Mouse (Mus musculus): ENCODE data around the gene Tmem95. TPM values are rescaled to one million over a fixed set of nuclear protein-coding genes. Genes with fewer than 3 reads are reported as not detected.
"Not testable (repeated sequence)": the region's sequence is repeated elsewhere in the genome, so short reads cannot be mapped to it uniquely, and the experiment has no call there.

Gene Tmem95
- polyA plus RNA-seq, 1 experiment from 2014 or later, result not detected

DNA sequence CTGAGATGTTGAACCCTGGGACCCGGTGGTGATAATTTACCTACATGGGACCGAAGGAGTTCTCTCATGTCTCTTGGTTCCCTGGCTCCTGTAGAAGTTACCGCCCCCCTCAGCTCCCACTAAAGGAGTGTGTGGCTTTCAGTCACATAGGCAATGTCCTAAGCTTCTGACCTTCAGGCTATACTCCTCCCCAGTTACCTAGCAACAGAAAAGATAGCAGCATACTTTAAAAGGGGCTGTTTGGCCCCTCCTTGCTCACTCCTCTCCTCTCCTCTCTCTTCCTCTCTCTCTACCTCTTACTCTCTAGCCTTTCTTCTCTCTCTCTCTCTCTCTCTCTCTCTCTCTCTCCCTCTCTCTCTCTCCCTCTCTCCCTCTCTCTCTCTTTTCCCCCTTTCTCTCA, 14.1 kb downstream of the Tmem95 start:
- Histone ChIP-seq H3K4me2 (ENCODE audit: low read depth, low read length) (peak overlapping the region; percentile 36), H3K27ac (ENCODE audit: low read length) (peak overlapping the region; percentile 68; the same call in 1 of the 2 replicates), H3K4me1 (ENCODE audit: control insufficient read depth, low read depth, low read length) (peaks cover 34% of the 10 kb centered on the region)
- H3K4me3 ChIP-seq (ENCODE audit: low read depth, low read length); H3K9me3 ChIP-seq (replicated peaks; ENCODE audit: control insufficient read depth, low read length); H3K27me3 ChIP-seq (ENCODE audit: control insufficient read depth, insufficient read depth, low read depth, low read length); H3K36me3 ChIP-seq (ENCODE audit: control insufficient read depth, insufficient read depth); H3K9ac ChIP-seq (ENCODE audit: low read depth, low read length): not testable (repeated sequence)
- ATAC-seq (ENCODE audit: low read depth), result peak; percentile 58
- WGBS (ENCODE audit: insufficient replicate concordance), result 71% methylated on average over 3 of the region's 3 CpGs

DNA sequence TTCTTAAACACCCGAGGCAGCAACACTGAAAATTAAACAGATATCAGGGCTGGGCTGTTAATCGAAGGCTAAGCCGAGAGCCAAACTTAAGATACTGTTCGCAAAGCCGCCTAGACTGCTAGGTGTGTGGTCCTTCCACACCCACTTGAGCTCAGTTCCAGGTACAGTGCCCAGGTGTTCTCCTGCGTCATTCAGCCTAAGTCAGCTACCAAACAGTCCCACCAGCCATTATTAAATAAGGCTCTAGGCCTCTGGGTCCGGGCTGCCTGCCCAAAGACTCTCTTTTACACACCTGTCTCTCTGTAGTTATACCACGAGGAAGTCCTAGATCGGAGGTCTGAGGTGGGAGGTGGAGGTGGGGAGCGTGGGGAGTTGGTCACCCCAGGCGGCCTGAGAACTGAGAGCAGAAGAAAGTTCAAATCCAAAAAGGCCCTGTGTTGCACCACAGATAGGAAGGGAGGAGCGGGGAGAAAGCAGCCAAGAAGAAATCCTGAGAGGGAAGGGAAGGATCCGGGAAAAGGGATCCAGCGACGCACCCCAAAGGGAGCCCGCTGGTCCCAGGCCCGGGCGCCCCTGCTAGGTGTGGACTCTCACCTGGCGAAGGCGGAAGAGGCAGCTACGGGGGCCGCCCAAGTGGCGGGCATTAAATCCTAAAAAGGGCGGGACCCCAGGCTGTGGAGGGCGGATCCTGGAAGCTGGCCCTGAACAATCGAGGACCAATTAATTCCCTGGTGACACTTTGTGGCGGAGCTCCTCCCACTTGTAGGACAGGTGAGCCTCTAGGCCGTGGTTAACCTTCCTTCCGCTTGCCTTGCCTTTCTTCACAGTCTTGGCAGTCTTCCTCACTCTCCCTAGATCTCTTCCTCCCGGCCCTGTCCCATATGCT, 19.5 kb downstream of the Tmem95 start, which contains the start of gene Tnk1:
Gene Tnk1 (minus strand): TSS at position 618 of the 886 bp plus-strand sequence.
- Histone ChIP-seq H3K27ac (ENCODE audit: low read length) (no peak within 1 kb of the TSS), H3K4me3 (ENCODE audit: low read depth, low read length) (no peak within 1 kb of the TSS), H3K4me2 (ENCODE audit: low read depth, low read length) (no peak within 1 kb of the TSS; the same call in 1 of the 2 replicates), H3K27me3 (ENCODE audit: control insufficient read depth, insufficient read depth, low read depth, low read length) (peaks cover 10% of the 10 kb centered on the region), H3K9me3 (replicated peaks; ENCODE audit: control insufficient read depth, low read length) (no peaks in the 10 kb centered on the region), H3K9ac (ENCODE audit: low read depth, low read length) (no peak within 1 kb of the TSS), H3K4me1 (ENCODE audit: control insufficient read depth, low read depth, low read length) (peaks cover 28% of the 10 kb centered on the region), H3K36me3 (ENCODE audit: control insufficient read depth, insufficient read depth) (no peaks in the 10 kb centered on the region)
- WGBS (ENCODE audit: insufficient replicate concordance), result 40% methylated on average over 30 of the region's 30 CpGs
- ATAC-seq (ENCODE audit: low read depth), result no peak

DNA sequence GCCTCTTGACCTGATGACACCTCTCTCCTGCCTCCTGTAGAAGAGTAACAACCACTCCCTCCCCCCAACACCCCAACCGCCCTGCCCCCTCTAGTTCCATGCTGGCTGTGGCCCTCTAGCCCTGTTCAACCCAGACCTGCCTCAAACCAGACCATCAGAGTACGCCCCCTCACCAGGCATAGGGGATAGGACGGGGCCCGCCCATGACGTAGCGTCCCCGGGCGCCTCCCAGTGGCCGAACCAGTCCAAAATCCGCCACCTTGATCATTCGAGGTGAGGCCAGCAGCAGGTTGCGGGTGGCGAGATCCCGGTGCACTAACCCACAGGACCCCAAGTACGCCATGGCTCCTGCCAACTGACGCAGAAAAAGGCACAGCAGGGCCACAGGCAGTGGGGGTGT, 22.5 kb downstream of the Tmem95 start:
- H3K9ac ChIP-seq (ENCODE audit: low read depth, low read length), result peak overlapping the region; percentile 46
- peak overlapping the region; percentile 41 for H3K4me2 ChIP-seq (ENCODE audit: low read depth, low read length)
- peaks cover 14% of the 10 kb centered on the region for H3K36me3 ChIP-seq (ENCODE audit: control insufficient read depth, insufficient read depth)
- H3K9me3 ChIP-seq (replicated peaks; ENCODE audit: control insufficient read depth, low read length), result no peaks in the 10 kb centered on the region
- H3K4me3 ChIP-seq (ENCODE audit: low read depth, low read length), result no peak overlapping the region
- 19% methylated on average over 16 of the region's 16 CpGs for WGBS (ENCODE audit: insufficient replicate concordance)
- H3K27me3 ChIP-seq (ENCODE audit: control insufficient read depth, insufficient read depth, low read depth, low read length), result peaks cover 10% of the 10 kb centered on the region
- peak overlapping the region; percentile 93 for H3K27ac ChIP-seq (ENCODE audit: low read length)
- 0 out of 2 replicates have a peak, but pooled peaks have one; percentile 14 for ATAC-seq (ENCODE audit: low read depth)
- peaks cover 55% of the 10 kb centered on the region for H3K4me1 ChIP-seq (ENCODE audit: control insufficient read depth, low read depth, low read length)

DNA sequence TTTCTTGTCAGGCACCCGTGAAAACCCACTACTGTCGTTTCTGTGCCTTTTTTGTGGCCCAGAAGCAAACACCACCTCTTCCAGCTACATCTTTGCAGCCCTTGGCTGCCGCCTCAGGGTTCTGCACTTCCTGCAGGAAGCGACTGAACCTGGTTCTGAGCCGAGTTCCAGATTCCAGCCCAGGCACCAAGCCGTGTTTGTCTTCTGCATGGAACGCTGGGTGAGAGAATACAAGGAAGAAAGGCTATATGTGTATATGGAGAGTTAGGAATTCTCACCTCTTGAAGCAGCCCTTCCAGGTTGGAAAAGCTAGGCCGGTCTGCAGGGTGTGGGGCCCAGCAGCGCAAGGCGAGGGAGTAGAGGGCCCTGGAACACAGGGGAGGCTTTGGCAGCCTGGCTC, 23.1 kb downstream of the Tmem95 start:
- H3K4me3 ChIP-seq (ENCODE audit: low read depth, low read length), result peak overlapping the region; percentile 6; the same call in 1 of the 2 replicates
- 57% methylated on average over 10 of the region's 10 CpGs for WGBS (ENCODE audit: insufficient replicate concordance)

DNA sequence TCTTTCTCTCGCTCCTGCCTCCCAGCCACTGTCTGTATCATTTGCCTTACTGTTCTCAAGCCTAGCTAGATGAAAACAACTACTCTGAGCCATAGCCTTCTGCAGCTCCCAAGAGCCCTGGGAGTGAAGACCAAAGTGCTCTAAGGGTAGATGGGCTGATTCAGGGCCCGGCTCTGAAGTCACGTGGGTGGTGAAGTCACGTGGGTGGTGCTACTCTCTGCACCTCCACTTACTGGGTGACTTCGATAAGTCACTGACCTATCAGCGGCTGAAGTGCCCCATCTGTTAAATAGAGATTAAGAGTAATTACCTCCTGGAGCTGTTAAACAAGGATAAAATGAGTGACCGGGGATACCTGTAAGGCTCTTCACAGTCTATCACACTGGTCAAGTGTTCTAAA, 23.8 kb downstream of the Tmem95 start:
- Histone ChIP-seq H3K27ac (ENCODE audit: low read length) (peak overlapping the region; percentile 93), H3K4me1 (ENCODE audit: control insufficient read depth, low read depth, low read length) (peaks cover 62% of the 10 kb centered on the region), H3K4me2 (ENCODE audit: low read depth, low read length) (peak overlapping the region; percentile 77), H3K27me3 (ENCODE audit: control insufficient read depth, insufficient read depth, low read depth, low read length) (peaks cover 9% of the 10 kb centered on the region), H3K4me3 (ENCODE audit: low read depth, low read length) (peak overlapping the region; percentile 47), H3K9ac (ENCODE audit: low read depth, low read length) (peak overlapping the region; percentile 64), H3K9me3 (replicated peaks; ENCODE audit: control insufficient read depth, low read length) (no peaks in the 10 kb centered on the region), H3K36me3 (ENCODE audit: control insufficient read depth, insufficient read depth) (peaks cover 22% of the 10 kb centered on the region)
- WGBS (ENCODE audit: insufficient replicate concordance), result 21% methylated on average over 7 of the region's 7 CpGs
- peak; percentile 93 for ATAC-seq (ENCODE audit: low read depth)

More for the DNA sequence above, 23.1 kb downstream of the Tmem95 start:
- Histone ChIP-seq H3K9ac (ENCODE audit: low read depth, low read length) (peak overlapping the region; percentile 46), H3K4me1 (ENCODE audit: control insufficient read depth, low read depth, low read length) (peaks cover 60% of the 10 kb centered on the region), H3K9me3 (replicated peaks; ENCODE audit: control insufficient read depth, low read length) (no peaks in the 10 kb centered on the region), H3K27me3 (ENCODE audit: control insufficient read depth, insufficient read depth, low read depth, low read length) (peaks cover 10% of the 10 kb centered on the region), H3K27ac (ENCODE audit: low read length) (peak overlapping the region; percentile 93), H3K4me2 (ENCODE audit: low read depth, low read length) (peak overlapping the region; percentile 41), H3K36me3 (ENCODE audit: control insufficient read depth, insufficient read depth) (peaks cover 20% of the 10 kb centered on the region)
- no peak for ATAC-seq (ENCODE audit: low read depth)

DNA sequence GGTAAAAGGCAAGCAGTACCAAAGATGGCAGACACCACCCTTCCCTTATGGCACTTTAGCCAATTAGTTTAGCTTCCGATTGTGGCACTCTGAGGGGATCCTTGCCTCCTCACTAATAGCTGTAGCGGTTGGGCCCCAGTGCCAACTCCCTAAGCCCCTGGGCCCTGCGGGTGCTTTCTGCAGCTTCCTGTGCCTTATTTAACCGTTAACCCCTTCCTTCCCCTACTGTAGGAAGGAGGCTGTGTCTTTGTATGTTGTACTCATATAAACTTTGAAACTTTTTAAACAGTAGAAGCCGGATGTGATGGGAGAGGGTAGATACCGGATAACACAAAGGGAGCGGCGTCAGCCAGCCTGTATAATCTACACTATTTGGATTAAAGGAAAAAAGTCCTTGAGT, 27.1 kb downstream of the Tmem95 start:
- 0 out of 2 replicates have a peak overlapping the region, but pooled peaks have one; percentile 2 for H3K4me2 ChIP-seq (ENCODE audit: low read depth, low read length)
- no peak overlapping the region for H3K9ac ChIP-seq (ENCODE audit: low read depth, low read length)
- no peak overlapping the region for H3K4me3 ChIP-seq (ENCODE audit: low read depth, low read length)
- H3K9me3 ChIP-seq (replicated peaks; ENCODE audit: control insufficient read depth, low read length), result no peaks in the 10 kb centered on the region
- ATAC-seq (ENCODE audit: low read depth), result no peak
- peaks cover 22% of the 10 kb centered on the region for H3K36me3 ChIP-seq (ENCODE audit: control insufficient read depth, insufficient read depth)
- no peaks in the 10 kb centered on the region for H3K27me3 ChIP-seq (ENCODE audit: control insufficient read depth, insufficient read depth, low read depth, low read length)
- H3K4me1 ChIP-seq (ENCODE audit: control insufficient read depth, low read depth, low read length), result peaks cover 81% of the 10 kb centered on the region
- peak overlapping the region; percentile 62 for H3K27ac ChIP-seq (ENCODE audit: low read length)
- 37% methylated on average over 8 of the region's 8 CpGs for WGBS (ENCODE audit: insufficient replicate concordance)

DNA sequence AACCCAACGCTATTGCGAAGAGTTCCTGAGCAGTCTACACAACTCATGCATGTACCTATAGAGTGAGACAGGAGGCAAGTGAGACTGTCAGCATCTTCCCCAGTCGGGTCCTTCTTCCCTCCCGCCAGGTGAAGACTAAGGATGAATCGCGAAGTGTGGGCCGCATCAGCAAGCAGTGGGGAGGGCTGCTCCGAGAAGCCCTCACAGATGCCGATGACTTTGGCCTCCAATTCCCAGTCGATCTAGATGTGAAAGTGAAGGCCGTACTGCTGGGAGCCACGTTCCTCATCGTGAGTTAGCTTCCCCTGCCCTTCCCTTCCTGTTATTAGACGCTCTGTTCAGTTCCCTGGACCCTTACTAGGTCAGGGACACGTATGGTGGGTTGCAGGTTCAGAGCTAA, 27.9 kb downstream of the Tmem95 start:
- H3K27ac ChIP-seq (ENCODE audit: low read length), result peak overlapping the region; percentile 62
- no peaks in the 10 kb centered on the region for H3K27me3 ChIP-seq (ENCODE audit: control insufficient read depth, insufficient read depth, low read depth, low read length)
- H3K9me3 ChIP-seq (replicated peaks; ENCODE audit: control insufficient read depth, low read length), result no peaks in the 10 kb centered on the region
- H3K9ac ChIP-seq (ENCODE audit: low read depth, low read length), result no peak overlapping the region
- no peak overlapping the region for H3K4me3 ChIP-seq (ENCODE audit: low read depth, low read length)
- 82% methylated on average over 15 of the region's 15 CpGs for WGBS (ENCODE audit: insufficient replicate concordance)
- H3K4me1 ChIP-seq (ENCODE audit: control insufficient read depth, low read depth, low read length), result peaks cover 79% of the 10 kb centered on the region
- no peak overlapping the region for H3K4me2 ChIP-seq (ENCODE audit: low read depth, low read length)
- no peak for ATAC-seq (ENCODE audit: low read depth)
- peaks cover 22% of the 10 kb centered on the region for H3K36me3 ChIP-seq (ENCODE audit: control insufficient read depth, insufficient read depth)

DNA sequence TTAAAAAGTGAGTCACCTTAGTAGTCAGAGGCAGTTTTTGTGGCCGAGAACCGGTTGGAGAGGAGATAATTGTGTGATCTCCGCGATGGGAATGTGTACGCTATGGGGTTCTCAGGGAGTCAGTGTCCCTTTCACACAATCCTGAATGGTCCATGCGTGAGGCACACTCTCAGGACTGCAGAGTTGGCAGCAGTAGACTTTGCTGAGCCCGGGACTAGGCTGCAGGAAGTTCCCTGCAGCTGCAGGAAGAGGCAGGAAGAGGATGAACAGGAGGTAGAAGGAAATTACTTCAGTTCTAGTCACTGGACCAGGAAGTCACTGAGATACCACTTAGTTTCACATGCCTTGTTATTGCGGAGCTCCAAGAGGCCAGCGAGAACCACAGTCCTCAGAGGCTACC, 28.7 kb downstream of the Tmem95 start:
- H3K36me3 ChIP-seq (ENCODE audit: control insufficient read depth, insufficient read depth), result peaks cover 22% of the 10 kb centered on the region
- 75% methylated on average over 9 of the region's 9 CpGs for WGBS (ENCODE audit: insufficient replicate concordance)

DNA sequence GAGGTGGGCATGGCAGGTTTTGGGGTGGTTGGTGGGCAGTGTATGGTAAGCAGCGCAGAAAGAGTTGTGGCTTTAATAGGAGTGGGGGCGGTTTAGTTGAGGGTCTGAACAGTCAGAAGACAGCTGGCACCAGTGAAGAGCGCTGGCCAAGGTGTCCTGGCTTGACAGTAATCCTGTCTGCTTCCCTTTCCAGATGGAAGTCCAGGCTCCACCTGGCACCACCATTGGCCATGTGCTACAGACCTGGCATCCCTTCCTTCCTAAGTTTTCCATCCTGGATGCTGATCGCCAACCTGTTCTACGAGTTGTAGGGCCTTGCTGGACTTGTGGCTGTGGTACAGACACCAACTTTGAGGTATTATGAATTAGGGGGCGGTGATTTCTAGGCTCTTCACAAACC, 29.8 kb downstream of the Tmem95 start:
- Histone ChIP-seq H3K4me3 (ENCODE audit: low read depth, low read length) (no peak overlapping the region), H3K36me3 (ENCODE audit: control insufficient read depth, insufficient read depth) (peaks cover 22% of the 10 kb centered on the region), H3K4me1 (ENCODE audit: control insufficient read depth, low read depth, low read length) (peaks cover 67% of the 10 kb centered on the region), H3K9me3 (replicated peaks; ENCODE audit: control insufficient read depth, low read length) (no peaks in the 10 kb centered on the region), H3K9ac (ENCODE audit: low read depth, low read length) (no peak overlapping the region), H3K27me3 (ENCODE audit: control insufficient read depth, insufficient read depth, low read depth, low read length) (no peaks in the 10 kb centered on the region), H3K27ac (ENCODE audit: low read length) (peak overlapping the region; percentile 6; the same call in 1 of the 2 replicates), H3K4me2 (ENCODE audit: low read depth, low read length) (peak overlapping the region; percentile 88)
- ATAC-seq (ENCODE audit: low read depth), result no peak
- WGBS (ENCODE audit: insufficient replicate concordance), result 89% methylated on average over 6 of the region's 6 CpGs

More for the DNA sequence above, 28.7 kb downstream of the Tmem95 start:
- Histone ChIP-seq H3K27ac (ENCODE audit: low read length) (peak overlapping the region; percentile 73), H3K4me2 (ENCODE audit: low read depth, low read length) (no peak overlapping the region), H3K4me1 (ENCODE audit: control insufficient read depth, low read depth, low read length) (peaks cover 74% of the 10 kb centered on the region), H3K9me3 (replicated peaks; ENCODE audit: control insufficient read depth, low read length) (no peaks in the 10 kb centered on the region), H3K9ac (ENCODE audit: low read depth, low read length) (no peak overlapping the region), H3K27me3 (ENCODE audit: control insufficient read depth, insufficient read depth, low read depth, low read length) (no peaks in the 10 kb centered on the region), H3K4me3 (ENCODE audit: low read depth, low read length) (no peak overlapping the region)
- ATAC-seq (ENCODE audit: low read depth), result no peak
